Mouse (Mus musculus): ENCODE measurements at regions not wholly inside any gene's neighbourhood (a gene's known extent, or its start where the extent isn't known, plus 50 kb on each side); places are given as distances from the start of the nearest gene placed in this dataset.

GRCm38 (mm10) chr8:96929901-96930300 lies 1041.6 kb upstream of the Got2 start:
- no peak for DNase-seq (ENCODE audit: low read depth, low spot score)

- peak; percentile 30 for DNase-seq (ENCODE audit: low read depth, low spot score)
These were observed 992.6 kb upstream of the Got2 start for GRCm38 (mm10) chr8:96880956-96881355.

DNA sequence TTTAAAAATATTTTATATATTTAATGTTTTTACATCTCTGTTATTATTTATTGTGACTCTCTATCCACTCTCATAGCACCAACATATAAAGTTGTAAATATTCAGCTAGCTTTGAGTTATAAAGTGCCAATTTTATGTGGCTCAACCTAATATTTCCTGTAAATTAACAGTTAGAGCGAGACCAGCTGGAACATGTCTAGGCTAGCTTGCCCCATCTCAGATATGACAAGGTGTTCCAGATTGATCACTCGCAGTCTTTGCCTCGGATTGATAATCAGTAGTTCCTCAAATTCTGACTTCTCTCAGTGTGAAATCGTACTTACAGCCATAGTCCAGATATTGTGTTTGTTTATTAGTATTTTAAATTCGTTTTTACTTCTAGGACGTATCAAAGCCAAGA lies 990.4 kb upstream of the Got2 start:
- no peak for DNase-seq (ENCODE audit: low read depth, low spot score)

DNA sequence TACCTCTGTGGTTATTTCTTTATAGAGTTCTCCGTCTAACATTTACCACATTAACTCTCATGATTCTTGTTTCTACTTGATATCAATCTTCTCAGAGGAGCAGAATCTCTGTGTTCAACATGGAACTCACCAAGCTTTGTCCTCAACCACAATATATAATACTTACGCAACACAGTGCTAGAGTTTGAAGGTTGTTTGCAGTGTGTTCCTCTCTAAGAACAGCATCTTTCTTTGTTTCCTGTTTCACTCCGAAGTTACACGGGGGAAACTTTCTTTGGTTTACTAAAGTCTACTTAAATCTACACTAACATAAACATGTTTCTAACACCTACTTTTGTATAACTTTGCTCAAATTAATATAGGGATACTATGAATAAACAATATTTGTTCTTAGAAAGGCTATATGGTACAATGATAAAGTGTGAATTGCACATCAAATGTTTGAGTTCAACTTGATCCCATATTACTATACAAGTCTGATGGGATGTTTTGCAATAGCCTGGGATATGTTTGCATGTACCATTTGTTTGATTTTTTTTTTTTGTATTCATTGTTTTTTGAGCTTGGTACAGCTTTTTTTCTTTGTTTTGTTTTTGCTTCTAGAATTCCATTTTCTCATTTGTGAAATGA lies 985.2 kb upstream of the Got2 start:
- DNase-seq (ENCODE audit: low read depth, low spot score) = no peak

GRCm38 (mm10) chr8:96868178-96869080 lies 980.1 kb upstream of the Got2 start:
- DNase-seq (ENCODE audit: low read depth, low spot score) = no peak

DNA sequence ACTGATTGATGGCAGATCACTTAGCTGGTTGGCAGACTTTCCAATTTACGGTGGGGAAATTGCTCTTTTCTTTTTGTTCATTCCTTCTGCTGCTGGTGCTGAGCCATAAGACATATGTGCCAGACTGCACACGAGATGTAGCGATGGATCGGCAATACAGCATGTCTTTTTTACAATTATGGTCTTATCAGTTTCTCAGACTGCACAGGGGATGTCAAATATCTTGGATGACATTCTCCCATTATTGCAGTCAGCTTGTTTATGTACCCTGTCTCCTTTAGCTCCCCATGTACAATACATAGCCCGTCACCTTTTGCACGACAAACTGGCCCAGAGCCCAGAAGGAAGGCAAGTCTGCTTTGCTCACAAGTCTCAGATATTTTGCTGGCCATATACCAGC lies 976.3 kb upstream of the Got2 start:
- peak; percentile 69 for DNase-seq (ENCODE audit: low read depth, low spot score)

- DNase-seq (ENCODE audit: low read depth, low spot score) = peak; percentile 34
These were observed 972.6 kb upstream of the Got2 start for GRCm38 (mm10) chr8:96860870-96861462.

- no peak for DNase-seq (ENCODE audit: low read depth, low spot score)
These were observed 955.2 kb upstream of the Got2 start for GRCm38 (mm10) chr8:96843566-96843965.

DNA sequence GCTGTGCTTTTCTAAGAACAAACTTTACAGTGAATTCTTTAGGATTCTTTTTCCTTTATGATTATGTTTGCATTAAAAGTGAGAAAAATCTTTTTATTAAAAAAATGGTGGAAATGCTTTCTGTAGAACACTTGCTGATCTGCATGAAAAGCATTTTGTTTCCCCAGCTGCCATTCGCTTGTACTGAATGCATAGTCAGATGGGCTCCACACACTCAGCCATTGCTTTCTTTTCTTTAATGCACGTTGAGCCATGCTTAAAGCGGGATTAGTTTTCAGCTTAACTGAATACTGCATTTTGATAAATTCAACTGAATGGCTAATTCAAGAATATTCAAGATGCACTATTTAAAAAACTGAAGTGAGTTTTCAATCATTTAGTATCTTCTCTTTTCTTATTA lies 947.2 kb upstream of the Got2 start:
- DNase-seq (ENCODE audit: low read depth, low spot score) = no peak

GRCm38 (mm10) chr8:96834673-96835072 lies 946.3 kb upstream of the Got2 start:
- no peak for DNase-seq (ENCODE audit: low read depth, low spot score)

DNA sequence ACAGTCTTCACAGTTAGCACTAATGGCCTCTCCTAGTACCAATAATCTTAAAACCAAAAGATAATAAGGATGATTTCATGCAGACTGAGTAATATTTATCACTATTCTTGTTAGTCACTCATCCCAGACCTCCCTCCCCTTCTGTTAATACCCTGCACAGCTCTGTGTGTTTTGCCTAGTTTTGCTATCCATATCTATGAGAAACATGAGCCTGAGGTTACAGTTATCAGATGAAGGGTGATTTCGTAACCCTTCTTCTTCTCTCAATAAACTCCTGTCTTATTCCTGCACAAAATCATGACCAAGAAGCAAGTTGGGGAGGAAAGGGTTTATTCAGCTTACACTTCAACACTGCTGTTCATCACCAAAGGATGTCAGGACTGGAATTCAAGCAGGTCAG lies 940.9 kb upstream of the Got2 start:
- no peak for DNase-seq (ENCODE audit: low read depth, low spot score)

DNA sequence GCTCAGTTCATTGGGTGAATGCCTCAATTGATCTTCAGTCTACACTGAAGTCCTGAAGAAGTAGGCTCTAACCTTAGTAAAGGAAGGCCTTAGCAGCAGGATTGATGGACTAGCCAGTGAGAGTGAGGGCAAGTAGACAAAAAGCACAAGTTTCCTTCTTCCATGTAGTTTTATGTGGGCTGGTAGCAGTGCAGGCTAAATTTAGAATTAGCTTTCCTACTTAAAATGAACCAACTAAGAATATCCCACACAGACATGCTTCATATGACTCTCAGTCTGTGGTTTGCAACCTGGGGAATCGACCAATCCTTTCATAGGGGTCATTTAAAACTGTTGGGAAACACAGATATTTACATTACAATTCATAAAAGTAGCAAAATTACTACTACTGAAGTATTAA lies 922.2 kb upstream of the Got2 start:
- DNase-seq (ENCODE audit: low read depth, low spot score) = no peak
